Mouse (Mus musculus): ENCODE data around the gene Dus3l. TPM values are rescaled to one million over a fixed set of nuclear protein-coding genes. Genes with fewer than 3 reads are reported as not detected.

Gene Dus3l
- polyA plus RNA-seq, 1 experiment from 2014 or later: 34.6 TPM

- peaks cover 33% of the 10 kb centered on the region for H3K4me1 ChIP-seq (ENCODE audit: control insufficient read depth, insufficient read depth, low read length)
- H3K36me3 ChIP-seq (ENCODE audit: control insufficient read depth, insufficient read depth, low read length): no peaks in the 10 kb centered on the region
- H3K4me2 ChIP-seq: no peak overlapping the region
- peak; percentile 65 for DNase-seq (ENCODE audit: low spot score, missing footprints)
- ATAC-seq (ENCODE audit: low FRiP score): no peak
- no peak overlapping the region for H3K9ac ChIP-seq (ENCODE audit: low read length)
- no peak overlapping the region for H3K27ac ChIP-seq (ENCODE audit: low read depth, low read length)
- no peaks in the 10 kb centered on the region for H3K9me3 ChIP-seq (ENCODE audit: control insufficient read depth, low read length)
- 64% methylated on average over 3 of the region's 3 CpGs for WGBS
- no peak overlapping the region for H3K4me3 ChIP-seq (ENCODE audit: low read depth, low read length)
- H3K27me3 ChIP-seq (ENCODE audit: control insufficient read depth, insufficient read depth, low read length): peaks cover 17% of the 10 kb centered on the region
Observed at GRCm38 (mm10) chr17:56761077-56761476, 3.5 kb upstream of the Dus3l start.

- 0% methylated on average over 24 of the region's 28 CpGs for WGBS
- H3K4me1 ChIP-seq (ENCODE audit: control insufficient read depth, insufficient read depth, low read length): peaks cover 29% of the 10 kb centered on the region
- peaks cover 2% of the 10 kb centered on the region; the same call in 1 of the 2 replicates for H3K36me3 ChIP-seq (ENCODE audit: control insufficient read depth, insufficient read depth, low read length)
- peak overlapping the region; percentile 45 for H3K4me3 ChIP-seq (ENCODE audit: low read depth, low read length)
- peak overlapping the region; percentile 93 for H3K27ac ChIP-seq (ENCODE audit: low read depth, low read length)
- no peaks in the 10 kb centered on the region for H3K9me3 ChIP-seq (ENCODE audit: control insufficient read depth, low read length)
- DNase-seq (ENCODE audit: low spot score, missing footprints) (peak; percentile 99), ATAC-seq (ENCODE audit: low FRiP score) (peak; percentile 56)
- H3K27me3 ChIP-seq (ENCODE audit: control insufficient read depth, insufficient read depth, low read length): peaks cover 8% of the 10 kb centered on the region
- H3K9ac ChIP-seq (ENCODE audit: low read length): peak overlapping the region; percentile 62
- H3K4me2 ChIP-seq: peak overlapping the region; percentile 67
Observed at GRCm38 (mm10) chr17:56761991-56762410, 2.6 kb upstream of the Dus3l start.

- ATAC-seq (ENCODE audit: low FRiP score) (no peak), DNase-seq (ENCODE audit: low spot score, missing footprints) (peak; percentile 96)
- peaks cover 19% of the 10 kb centered on the region for H3K4me1 ChIP-seq (ENCODE audit: control insufficient read depth, insufficient read depth, low read length)
- H3K27ac ChIP-seq (ENCODE audit: low read depth, low read length): peak overlapping the region; percentile 93
- no peaks in the 10 kb centered on the region; the same call in 1 of the 2 replicates for H3K27me3 ChIP-seq (ENCODE audit: control insufficient read depth, insufficient read depth, low read length)
- WGBS: 47% methylated on average over 27 of the region's 27 CpGs
- H3K9ac ChIP-seq (ENCODE audit: low read length): peak overlapping the region; percentile 62; the same call in 1 of the 2 replicates
- H3K4me3 ChIP-seq (ENCODE audit: low read depth, low read length): no peak overlapping the region
- peaks cover 7% of the 10 kb centered on the region; the same call in 1 of the 2 replicates for H3K36me3 ChIP-seq (ENCODE audit: control insufficient read depth, insufficient read depth, low read length)
- peak overlapping the region; percentile 67 for H3K4me2 ChIP-seq
- H3K9me3 ChIP-seq (ENCODE audit: control insufficient read depth, low read length): no peaks in the 10 kb centered on the region
Observed at GRCm38 (mm10) chr17:56762769-56763731, 1.5 kb upstream of the Dus3l start.

- Histone ChIP-seq H3K27ac (ENCODE audit: low read depth, low read length) (no peak overlapping the region), H3K9me3 (ENCODE audit: control insufficient read depth, low read length) (no peaks in the 10 kb centered on the region), H3K27me3 (ENCODE audit: control insufficient read depth, insufficient read depth, low read length) (no peaks in the 10 kb centered on the region; the same call in 1 of the 2 replicates), H3K9ac (ENCODE audit: low read length) (no peak overlapping the region), H3K36me3 (ENCODE audit: control insufficient read depth, insufficient read depth, low read length) (peaks cover 12% of the 10 kb centered on the region), H3K4me2 (peak overlapping the region; percentile 71), H3K4me1 (ENCODE audit: control insufficient read depth, insufficient read depth, low read length) (peaks cover 19% of the 10 kb centered on the region), H3K4me3 (ENCODE audit: low read depth, low read length) (peak overlapping the region; percentile 77)
- 75% methylated on average over 8 of the region's 8 CpGs for WGBS
- ATAC-seq (ENCODE audit: low FRiP score): no peak
- DNase-seq (ENCODE audit: low spot score, missing footprints): no peak
Observed at GRCm38 (mm10) chr17:56763741-56764250, 761 bp upstream of the Dus3l start.

- peak overlapping the region; percentile 71 for H3K4me2 ChIP-seq
- H3K27me3 ChIP-seq (ENCODE audit: control insufficient read depth, insufficient read depth, low read length): no peaks in the 10 kb centered on the region; the same call in 1 of the 2 replicates
- H3K4me1 ChIP-seq (ENCODE audit: control insufficient read depth, insufficient read depth, low read length): peaks cover 19% of the 10 kb centered on the region
- no peak overlapping the region for H3K27ac ChIP-seq (ENCODE audit: low read depth, low read length)
- no peaks in the 10 kb centered on the region for H3K9me3 ChIP-seq (ENCODE audit: control insufficient read depth, low read length)
- no peak for DNase-seq (ENCODE audit: low spot score, missing footprints)
- H3K4me3 ChIP-seq (ENCODE audit: low read depth, low read length): peak overlapping the region; percentile 77
- peak overlapping the region; percentile 86 for H3K9ac ChIP-seq (ENCODE audit: low read length)
- 0 out of 2 replicates have a peak, but pooled peaks have one; percentile 1 for ATAC-seq (ENCODE audit: low FRiP score)
- H3K36me3 ChIP-seq (ENCODE audit: control insufficient read depth, insufficient read depth, low read length): peaks cover 12% of the 10 kb centered on the region
- WGBS: 60% methylated on average over 12 of the region's 12 CpGs
Observed at GRCm38 (mm10) chr17:56765431-56765830, 874 bp downstream of the Dus3l start.

GRCm38 (mm10) chr17:56766631-56767405, 2.3 kb downstream of the Dus3l start:
- H3K4me3 ChIP-seq (ENCODE audit: low read depth, low read length): no peak overlapping the region
- peaks cover 12% of the 10 kb centered on the region for H3K36me3 ChIP-seq (ENCODE audit: control insufficient read depth, insufficient read depth, low read length)
- 94% methylated on average over 27 of the region's 27 CpGs for WGBS
- no peak for DNase-seq (ENCODE audit: low spot score, missing footprints)
- H3K27ac ChIP-seq (ENCODE audit: low read depth, low read length): no peak overlapping the region
- ATAC-seq (ENCODE audit: low FRiP score): no peak
- no peak overlapping the region for H3K9ac ChIP-seq (ENCODE audit: low read length)
- H3K4me1 ChIP-seq (ENCODE audit: control insufficient read depth, insufficient read depth, low read length): peaks cover 16% of the 10 kb centered on the region
- no peaks in the 10 kb centered on the region for H3K27me3 ChIP-seq (ENCODE audit: control insufficient read depth, insufficient read depth, low read length)
- H3K4me2 ChIP-seq: no peak overlapping the region
- no peaks in the 10 kb centered on the region for H3K9me3 ChIP-seq (ENCODE audit: control insufficient read depth, low read length)

GRCm38 (mm10) chr17:56767531-56768135, 3.1 kb downstream of the Dus3l start:
- no peaks in the 10 kb centered on the region for H3K27me3 ChIP-seq (ENCODE audit: control insufficient read depth, insufficient read depth, low read length)
- no peak overlapping the region for H3K27ac ChIP-seq (ENCODE audit: low read depth, low read length)
- H3K9me3 ChIP-seq (ENCODE audit: control insufficient read depth, low read length): no peaks in the 10 kb centered on the region
- peaks cover 12% of the 10 kb centered on the region for H3K36me3 ChIP-seq (ENCODE audit: control insufficient read depth, insufficient read depth, low read length)
- no peak overlapping the region for H3K9ac ChIP-seq (ENCODE audit: low read length)
- peaks cover 10% of the 10 kb centered on the region for H3K4me1 ChIP-seq (ENCODE audit: control insufficient read depth, insufficient read depth, low read length)
- WGBS: 96% methylated on average over 29 of the region's 29 CpGs
- ATAC-seq (ENCODE audit: low FRiP score): no peak
- DNase-seq (ENCODE audit: low spot score, missing footprints): no peak
- no peak overlapping the region for H3K4me2 ChIP-seq
- H3K4me3 ChIP-seq (ENCODE audit: low read depth, low read length): no peak overlapping the region

GRCm38 (mm10) chr17:56768941-56769340, 4.4 kb downstream of the Dus3l start:
- Histone ChIP-seq H3K4me1 (ENCODE audit: control insufficient read depth, insufficient read depth, low read length) (peaks cover 5% of the 10 kb centered on the region), H3K36me3 (ENCODE audit: control insufficient read depth, insufficient read depth, low read length) (peaks cover 12% of the 10 kb centered on the region), H3K27me3 (ENCODE audit: control insufficient read depth, insufficient read depth, low read length) (no peaks in the 10 kb centered on the region), H3K27ac (ENCODE audit: low read depth, low read length) (no peak overlapping the region), H3K9me3 (ENCODE audit: control insufficient read depth, low read length) (no peaks in the 10 kb centered on the region), H3K9ac (ENCODE audit: low read length) (no peak overlapping the region), H3K4me2 (no peak overlapping the region), H3K4me3 (ENCODE audit: low read depth, low read length) (no peak overlapping the region)
- WGBS: 96% methylated on average over 11 of the region's 11 CpGs
- ATAC-seq (ENCODE audit: low FRiP score): no peak
- DNase-seq (ENCODE audit: low spot score, missing footprints): no peak

Measured in midbrain, embryonic 11.5 days (tissue).